Mouse (Mus musculus) spleen, adult 2 months (tissue): ENCODE measurements around the gene Nhsl2.

Experiments used
- CTCF ChIP-seq: fragments of 200-500 bp; IDR thresholded peaks from 2 replicates; pipeline ENCODE4 v1.5.1; 2011; ENCODE audit warnings: mild to moderate bottlenecking, inconsistent platforms; ENCODE audit not compliant: insufficient read depth, insufficient read length, insufficient replicate concordance; ENCODE audit errors: extremely low read depth
- POLR2A ChIP-seq: fragments of 200-500 bp; IDR thresholded peaks from 2 replicates; pipeline ENCODE4 v1.6.1; 2011; ENCODE audit warnings: low read depth, low read length, inconsistent platforms

GRCm38 (mm10) chrX:101944761-101945330, 95.7 kb downstream of the Nhsl2 start:
- TF ChIP-seq CTCF: no peak
- no peak for TF ChIP-seq POLR2A
